Mouse (Mus musculus) limb, embryonic 13.5 days (tissue): ENCODE measurements at regions not wholly inside any gene's neighbourhood (a gene's known extent, or its start where the extent isn't known, plus 50 kb on each side); places are given as distances from the start of the nearest gene placed in this dataset.

ENCODE experiments used
- ATAC-seq: fragments of 200-750 bp; cut with Nextera tagmentation; 2 replicates; pipeline ENCODE4 v1.8.0; 2017; ENCODE audit warnings: low read depth, moderate number of reproducible peaks, moderate TSS enrichment; ENCODE audit not compliant: low FRiP score
- H3K27ac ChIP-seq: fragments of 300-500 bp; sonication (generic); 2 replicates; pipeline ENCODE4 v1.5.1; 2015; ENCODE audit warnings: inconsistent platforms, mild to moderate bottlenecking, moderate library complexity
- H3K27me3 ChIP-seq: fragments of 300-500 bp; sonication (generic); 2 replicates; pipeline ENCODE4 v1.6.1; 2015; ENCODE audit warnings: mild to moderate bottlenecking, inconsistent platforms
- H3K36me3 ChIP-seq: fragments of 300-500 bp; sonication (generic); 2 replicates; pipeline ENCODE4 v1.6.1; 2015; ENCODE audit warnings: inconsistent platforms, mild to moderate bottlenecking, moderate library complexity
- H3K4me1 ChIP-seq: fragments of 300-500 bp; sonication (generic); 2 replicates; pipeline ENCODE4 v1.6.1; 2015; ENCODE audit warnings: inconsistent platforms
- H3K4me2 ChIP-seq: fragments of 300-500 bp; sonication (generic); replicated peaks from 2 replicates; pipeline ENCODE4 v1.6.1; 2015; ENCODE audit warnings: inconsistent platforms, mild to moderate bottlenecking, moderate library complexity
- H3K4me3 ChIP-seq: fragments of 300-500 bp; sonication (generic); 2 replicates; pipeline ENCODE4 v1.5.1; 2015; ENCODE audit warnings: moderate library complexity, mild to moderate bottlenecking, inconsistent platforms
- H3K9ac ChIP-seq: fragments of 300-500 bp; sonication (generic); 2 replicates; pipeline ENCODE4 v1.6.1; 2015; ENCODE audit warnings: mild to moderate bottlenecking, inconsistent platforms
- H3K9me3 ChIP-seq: fragments of 300-500 bp; sonication (generic); 2 replicates; pipeline ENCODE4 v1.6.1; 2016; ENCODE audit warnings: inconsistent platforms
- WGBS: fragments of 180-500 bp; shearing (Covaris S2); methylation state at CpG from one replicate; pipeline ENCODE4 v1.1.7; 2015; 5-methylcytosine and 5-hydroxymethylcytosine counted together

GRCm38 (mm10) chr3:148696555-148696954 lies 293.8 kb downstream of the Adgrl2 start:
- H3K36me3 ChIP-seq: no peaks in the 10 kb centered on the region
- WGBS: 71% methylated on average over 7 of the region's 7 CpGs
- H3K9me3 ChIP-seq: no peaks in the 10 kb centered on the region
- no peak overlapping the region for H3K9ac ChIP-seq
- no peak overlapping the region for H3K27ac ChIP-seq
- no peak overlapping the region for H3K4me3 ChIP-seq
- no peak for ATAC-seq
- H3K4me1 ChIP-seq: peaks cover 13% of the 10 kb centered on the region; the same call in 1 of the 2 replicates
- H3K27me3 ChIP-seq: no peaks in the 10 kb centered on the region
- no peak overlapping the region for H3K4me2 ChIP-seq

DNA sequence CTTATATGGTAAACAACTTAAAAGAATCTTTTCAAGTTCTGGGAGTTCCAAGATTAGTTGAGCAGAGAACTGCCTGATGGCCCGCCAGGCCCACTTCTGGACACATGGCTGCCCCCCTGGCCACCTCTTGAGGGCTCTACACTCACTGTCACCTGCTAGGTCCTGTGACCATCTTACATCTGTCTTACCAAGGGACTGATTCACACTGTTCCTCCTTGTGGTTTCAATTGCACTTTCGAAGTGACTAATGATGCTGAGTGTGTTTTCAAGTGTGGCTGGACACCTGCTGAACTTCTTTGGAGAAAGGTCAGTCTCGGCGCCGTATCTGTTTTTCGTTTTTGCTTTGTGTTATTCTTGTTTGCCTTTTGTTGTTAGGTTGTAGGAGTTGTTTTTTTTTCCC lies 294.9 kb downstream of the Adgrl2 start:
- WGBS: 80% methylated on average over 6 of the region's 6 CpGs
- no peak overlapping the region for H3K4me3 ChIP-seq
- no peak overlapping the region for H3K27ac ChIP-seq
- H3K27me3 ChIP-seq: no peaks in the 10 kb centered on the region
- H3K9me3 ChIP-seq: no peaks in the 10 kb centered on the region
- H3K9ac ChIP-seq: no peak overlapping the region
- no peak overlapping the region for H3K4me2 ChIP-seq
- no peaks in the 10 kb centered on the region for H3K36me3 ChIP-seq
- ATAC-seq: no peak
- peaks cover 13% of the 10 kb centered on the region; the same call in 1 of the 2 replicates for H3K4me1 ChIP-seq

DNA sequence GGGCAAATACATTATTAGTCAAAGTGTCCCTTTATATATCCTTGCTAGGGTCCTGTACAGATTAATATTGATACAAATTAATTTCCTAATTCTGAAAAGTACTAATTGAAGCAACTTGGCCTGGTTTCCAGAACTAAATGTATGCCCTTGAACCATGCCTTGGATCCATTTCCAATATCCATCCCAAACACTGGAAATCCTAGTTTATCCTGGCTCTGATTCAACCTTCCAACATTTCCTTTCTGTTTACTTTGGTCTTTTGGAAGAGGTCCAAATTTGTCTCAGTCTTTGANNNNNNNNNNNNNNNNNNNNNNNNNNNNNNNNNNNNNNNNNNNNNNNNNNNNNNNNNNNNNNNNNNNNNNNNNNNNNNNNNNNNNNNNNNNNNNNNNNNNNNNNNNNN lies 307.2 kb downstream of the Adgrl2 start:
- H3K9me3 ChIP-seq: no peaks in the 10 kb centered on the region
- no peak overlapping the region for H3K4me2 ChIP-seq
- no peaks in the 10 kb centered on the region for H3K36me3 ChIP-seq
- H3K4me3 ChIP-seq: no peak overlapping the region
- no peaks in the 10 kb centered on the region for H3K27me3 ChIP-seq
- H3K9ac ChIP-seq: no peak overlapping the region
- peaks cover 6% of the 10 kb centered on the region; the same call in 1 of the 2 replicates for H3K4me1 ChIP-seq
- H3K27ac ChIP-seq: no peak overlapping the region
- no peak for ATAC-seq

DNA sequence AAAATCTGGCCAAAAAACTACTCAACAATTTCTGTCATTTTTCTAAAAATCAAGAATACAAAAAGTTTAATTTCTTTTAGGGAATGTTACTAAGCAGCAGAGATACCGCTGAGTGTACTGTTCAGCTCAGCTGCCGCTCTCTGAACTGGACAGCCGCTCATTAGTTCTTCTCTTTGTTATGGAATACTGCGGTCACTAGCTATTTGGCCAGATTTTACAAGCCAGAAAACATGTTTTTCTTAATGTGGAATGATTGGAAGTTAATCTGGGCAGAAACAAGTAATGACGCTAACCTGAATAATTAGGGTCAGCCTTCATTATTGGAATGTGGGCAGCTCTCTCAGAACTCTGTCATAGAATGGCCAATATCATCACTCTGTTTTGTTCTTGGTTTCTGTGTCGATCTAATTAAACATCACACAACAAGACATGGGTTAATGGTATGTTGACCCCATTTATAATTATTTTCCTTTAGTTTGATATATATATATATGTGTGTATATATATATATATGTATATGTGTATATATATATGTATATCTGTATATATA lies 307.8 kb downstream of the Adgrl2 start:
- no peak overlapping the region for H3K27ac ChIP-seq
- H3K9me3 ChIP-seq: no peaks in the 10 kb centered on the region
- peaks cover 6% of the 10 kb centered on the region; the same call in 1 of the 2 replicates for H3K4me1 ChIP-seq
- 63% methylated on average over 6 of the region's 6 CpGs for WGBS
- H3K36me3 ChIP-seq: no peaks in the 10 kb centered on the region
- no peak for ATAC-seq
- H3K4me2 ChIP-seq: no peak overlapping the region
- no peak overlapping the region for H3K4me3 ChIP-seq
- H3K9ac ChIP-seq: no peak overlapping the region
- no peaks in the 10 kb centered on the region for H3K27me3 ChIP-seq

DNA sequence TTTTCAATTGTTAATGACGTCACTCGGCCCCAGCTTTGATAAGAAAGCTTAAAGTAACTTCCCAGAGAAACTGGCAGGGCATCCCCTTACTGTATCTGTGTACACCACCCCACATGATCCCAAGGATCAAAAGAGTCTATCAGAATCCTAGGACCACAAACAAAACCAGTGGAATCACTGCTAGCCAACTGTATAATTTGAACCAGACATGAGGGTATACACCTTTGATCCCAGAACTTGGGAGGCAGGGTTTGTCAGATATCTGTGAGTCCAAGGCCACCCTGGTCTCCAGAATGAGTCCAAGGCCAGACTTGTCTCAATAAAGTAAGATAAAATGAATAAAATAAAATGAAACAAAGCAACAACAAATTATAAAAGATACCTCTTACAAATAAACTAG lies 309.2 kb downstream of the Adgrl2 start:
- ATAC-seq: no peak

DNA sequence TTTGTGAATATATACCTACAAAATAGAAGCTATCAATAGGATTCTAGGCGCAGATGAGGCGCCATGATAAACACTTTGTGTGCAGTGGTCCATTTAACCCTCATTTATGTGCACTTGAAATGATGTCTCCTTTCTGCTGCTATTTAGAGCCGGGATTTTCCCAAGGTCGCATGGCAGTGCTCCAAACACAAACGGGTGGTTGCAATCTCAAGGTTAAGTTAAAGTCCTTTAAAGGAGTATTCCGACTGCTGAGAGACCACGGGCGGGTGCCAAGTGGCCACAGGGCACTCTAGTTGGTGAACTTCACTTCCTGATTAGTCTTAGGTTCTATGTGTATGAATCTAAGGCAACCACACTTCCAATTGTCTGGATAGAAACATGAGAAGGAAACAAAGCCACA lies 309.6 kb downstream of the Adgrl2 start:
- no peaks in the 10 kb centered on the region for H3K36me3 ChIP-seq
- H3K27me3 ChIP-seq: no peaks in the 10 kb centered on the region
- no peaks in the 10 kb centered on the region for H3K9me3 ChIP-seq
- peaks cover 6% of the 10 kb centered on the region; the same call in 1 of the 2 replicates for H3K4me1 ChIP-seq
- ATAC-seq: no peak
- H3K4me3 ChIP-seq: no peak overlapping the region
- 71% methylated on average over 8 of the region's 8 CpGs for WGBS
- no peak overlapping the region for H3K27ac ChIP-seq
- H3K9ac ChIP-seq: no peak overlapping the region
- no peak overlapping the region for H3K4me2 ChIP-seq

More for the DNA sequence above, 309.2 kb downstream of the Adgrl2 start:
- Histone ChIP-seq H3K4me1 (peaks cover 6% of the 10 kb centered on the region; the same call in 1 of the 2 replicates), H3K4me2 (no peak overlapping the region), H3K4me3 (no peak overlapping the region), H3K9ac (no peak overlapping the region), H3K27me3 (no peaks in the 10 kb centered on the region), H3K9me3 (no peaks in the 10 kb centered on the region), H3K36me3 (no peaks in the 10 kb centered on the region), H3K27ac (no peak overlapping the region)
- 64% methylated on average over 2 of the region's 2 CpGs for WGBS

DNA sequence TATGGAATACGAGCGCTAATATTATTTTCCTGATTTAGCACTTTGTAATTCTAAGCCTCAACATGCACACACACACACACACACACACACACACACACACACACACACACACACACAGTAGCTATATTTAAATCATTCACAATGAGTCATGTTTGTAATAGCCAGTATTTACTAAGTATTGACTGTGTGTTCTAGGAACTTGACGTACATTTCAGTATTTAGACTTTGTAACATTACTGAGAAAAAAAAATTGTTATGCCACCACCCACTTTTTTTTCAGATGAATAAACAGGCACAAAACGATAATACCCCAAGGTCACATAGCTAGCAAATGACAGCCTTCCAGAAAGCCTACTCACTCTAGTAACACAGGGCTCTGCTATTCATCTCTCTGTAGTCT lies 310.3 kb downstream of the Adgrl2 start:
- ATAC-seq: no peak
- 94% methylated on average over 4 of the region's 4 CpGs for WGBS

DNA sequence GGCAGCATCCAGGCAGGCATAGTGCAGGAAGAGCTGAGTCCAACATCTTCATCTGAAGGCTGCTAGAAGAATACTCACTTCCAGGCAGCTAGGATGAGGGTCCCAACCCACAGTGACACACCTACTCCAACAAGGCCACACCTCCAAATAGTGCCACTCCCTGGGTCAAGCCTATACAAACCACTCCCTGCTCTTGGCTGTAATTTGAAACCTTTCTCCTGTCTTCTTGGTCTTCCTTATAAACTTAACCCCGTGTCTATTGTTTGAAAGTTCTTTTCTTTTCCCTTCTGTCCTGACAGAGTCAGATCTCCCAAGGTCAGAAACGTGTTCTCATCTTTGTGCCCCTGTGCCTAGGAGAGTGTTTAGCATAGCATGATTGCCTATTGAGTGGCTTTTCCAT lies 311.2 kb downstream of the Adgrl2 start:
- Histone ChIP-seq H3K27ac (no peak overlapping the region), H3K36me3 (no peaks in the 10 kb centered on the region), H3K4me1 (peaks cover 6% of the 10 kb centered on the region; the same call in 1 of the 2 replicates), H3K27me3 (no peaks in the 10 kb centered on the region), H3K4me2 (no peak overlapping the region), H3K4me3 (no peak overlapping the region), H3K9me3 (no peaks in the 10 kb centered on the region), H3K9ac (no peak overlapping the region)
- WGBS: 51% methylated on average over 2 of the region's 2 CpGs
- no peak for ATAC-seq

More for the DNA sequence above, 310.3 kb downstream of the Adgrl2 start:
- H3K27me3 ChIP-seq: no peaks in the 10 kb centered on the region
- peaks cover 6% of the 10 kb centered on the region; the same call in 1 of the 2 replicates for H3K4me1 ChIP-seq
- H3K9me3 ChIP-seq: no peaks in the 10 kb centered on the region
- no peak overlapping the region for H3K4me2 ChIP-seq
- H3K4me3 ChIP-seq: no peak overlapping the region
- no peaks in the 10 kb centered on the region for H3K36me3 ChIP-seq
- H3K9ac ChIP-seq: no peak overlapping the region
- no peak overlapping the region for H3K27ac ChIP-seq

- no peak for ATAC-seq
- no peak overlapping the region for H3K4me2 ChIP-seq
- no peaks in the 10 kb centered on the region for H3K4me1 ChIP-seq
- no peaks in the 10 kb centered on the region for H3K27me3 ChIP-seq
- H3K9me3 ChIP-seq: no peaks in the 10 kb centered on the region
- no peaks in the 10 kb centered on the region for H3K36me3 ChIP-seq
- H3K27ac ChIP-seq: no peak overlapping the region
- H3K4me3 ChIP-seq: no peak overlapping the region
- WGBS: 72% methylated on average over 2 of the region's 2 CpGs
- H3K9ac ChIP-seq: no peak overlapping the region
Measured at GRCm38 (mm10) chr3:148676025-148676424, 314.3 kb downstream of the Adgrl2 start.

- Histone ChIP-seq H3K27ac (no peak overlapping the region), H3K9ac (no peak overlapping the region), H3K4me3 (no peak overlapping the region), H3K27me3 (no peaks in the 10 kb centered on the region), H3K4me1 (0 out of 2 replicates have a peak, but pooled peaks cover 4% of the 10 kb centered on the region), H3K4me2 (no peak overlapping the region), H3K36me3 (no peaks in the 10 kb centered on the region), H3K9me3 (peaks cover 4% of the 10 kb centered on the region; the same call in 1 of the 2 replicates)
- no peak for ATAC-seq
- WGBS: 30% methylated on average over 6 of the region's 6 CpGs
Measured at GRCm38 (mm10) chr3:148662888-148663477, 327.4 kb downstream of the Adgrl2 start.

GRCm38 (mm10) chr3:148659024-148659423 lies 331.3 kb downstream of the Adgrl2 start:
- no peak overlapping the region for H3K4me2 ChIP-seq
- no peaks in the 10 kb centered on the region for H3K27me3 ChIP-seq
- 0 out of 2 replicates have a peak, but pooled peaks cover 4% of the 10 kb centered on the region for H3K4me1 ChIP-seq
- ATAC-seq: no peak
- 89% methylated on average over 5 of the region's 5 CpGs for WGBS
- H3K4me3 ChIP-seq: no peak overlapping the region
- no peaks in the 10 kb centered on the region for H3K36me3 ChIP-seq
- no peaks in the 10 kb centered on the region for H3K9me3 ChIP-seq
- no peak overlapping the region for H3K9ac ChIP-seq
- H3K27ac ChIP-seq: no peak overlapping the region

- Histone ChIP-seq H3K9ac (no peak overlapping the region), H3K36me3 (no peaks in the 10 kb centered on the region), H3K27me3 (no peaks in the 10 kb centered on the region), H3K27ac (no peak overlapping the region), H3K4me2 (no peak overlapping the region), H3K4me1 (0 out of 2 replicates have a peak, but pooled peaks cover 4% of the 10 kb centered on the region), H3K9me3 (no peaks in the 10 kb centered on the region), H3K4me3 (no peak overlapping the region)
- 48% methylated on average over 8 of the region's 8 CpGs for WGBS
- ATAC-seq: no peak
Measured at GRCm38 (mm10) chr3:148658368-148658767, 332.0 kb downstream of the Adgrl2 start.

DNA sequence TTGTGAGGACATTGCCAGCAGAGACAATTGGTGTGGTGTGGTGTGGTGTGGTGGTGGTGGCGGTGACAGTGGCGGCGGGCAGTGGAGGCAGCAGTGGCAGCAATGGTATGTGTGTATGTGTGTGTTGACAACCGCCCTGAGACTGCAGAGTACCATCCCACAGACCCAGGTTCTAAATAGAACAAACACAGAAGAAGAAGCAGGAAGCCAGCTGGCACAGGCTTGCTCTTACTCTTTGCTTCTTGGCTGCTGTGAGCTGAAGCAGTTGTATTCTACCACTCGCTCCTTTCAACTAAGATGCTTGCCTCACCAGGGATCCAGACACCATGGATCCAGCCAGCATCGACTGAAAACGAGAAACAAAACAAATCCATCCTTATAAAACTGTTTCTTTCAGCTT lies 334.2 kb downstream of the Adgrl2 start:
- H3K9ac ChIP-seq: no peak overlapping the region
- H3K27ac ChIP-seq: no peak overlapping the region
- no peak overlapping the region for H3K4me3 ChIP-seq
- no peak for ATAC-seq
- no peaks in the 10 kb centered on the region for H3K4me1 ChIP-seq
- H3K9me3 ChIP-seq: no peaks in the 10 kb centered on the region
- no peaks in the 10 kb centered on the region for H3K36me3 ChIP-seq
- H3K4me2 ChIP-seq: no peak overlapping the region
- 82% methylated on average over 7 of the region's 7 CpGs for WGBS
- H3K27me3 ChIP-seq: no peaks in the 10 kb centered on the region
